Comparison of ENCODE assay signal across 25 mouse cellular contexts in the genomic region with DNA sequence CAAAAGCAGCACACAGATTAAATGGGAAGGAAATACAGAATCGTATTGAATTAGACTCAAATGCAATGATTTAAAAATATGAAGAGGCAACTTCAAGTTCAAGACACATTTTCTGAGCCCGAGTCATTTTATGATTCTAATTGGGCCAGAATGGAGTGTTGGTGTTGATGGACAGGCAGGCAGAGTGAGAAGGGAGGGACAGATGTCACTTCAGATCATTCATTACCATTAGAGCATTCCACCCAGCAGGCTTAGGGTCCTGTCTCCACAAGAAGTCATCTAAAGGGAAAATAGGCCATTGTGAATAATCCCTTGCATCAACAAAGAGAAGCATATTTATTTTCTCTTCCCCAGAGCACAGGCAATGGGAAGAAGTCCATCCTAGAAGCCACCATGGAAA.
DNase-seq lines count a peak whose midpoint lies in the region; ATAC-seq and TF ChIP-seq lines count a peak whose summit lies in the region.
"Had no signal": no experiment of that assay in that cellular context is flagged by ENCODE, and none has a peak within 500 bp of the region (broad histone marks: within the 10 kb centered on the region; RNA-seq: fewer than 3 reads in every experiment).

No protein-coding gene starts in this region.

- H3K27me3 ChIP-seq in midbrain, embryonic 16.5 days (ENCODE audit: control insufficient read depth, insufficient read depth, low read depth, low read length), result no peaks in the 10 kb centered on the region
- no peaks in the 10 kb centered on the region for H3K27me3 ChIP-seq in midbrain, embryonic 14.5 days (ENCODE audit: control insufficient read depth, insufficient read depth, low read length)
- H3K27me3 ChIP-seq in neural tube, embryonic 15.5 days (replicated peaks), result no peaks in the 10 kb centered on the region
- H3K27me3 ChIP-seq: CH12.LX; embryonic facial prominence, embryonic 12.5 days; forebrain, embryonic 13.5 days had no signal

- H3K27ac ChIP-seq in layer of hippocampus, adult 2 months, result peak overlapping the region; percentile 73
- peak overlapping the region; percentile 2; the same call in 1 of the 2 replicates for H3K27ac ChIP-seq in midbrain, embryonic 16.5 days (ENCODE audit: low read length)
- no peak overlapping the region for H3K27ac ChIP-seq in midbrain, embryonic 14.5 days (replicated peaks; ENCODE audit: low read depth, low read length)
- H3K27ac ChIP-seq in neural tube, embryonic 15.5 days (replicated peaks), result 0 out of 2 replicates have a peak overlapping the region, but pooled peaks have one; percentile 3
- H3K27ac ChIP-seq: embryonic facial prominence, embryonic 10.5 days; embryonic facial prominence, embryonic 12.5 days; forebrain, embryonic 13.5 days had no signal

- no peaks in the 10 kb centered on the region for H3K9me3 ChIP-seq in midbrain, embryonic 16.5 days (replicated peaks; ENCODE audit: control insufficient read depth, low read length, poor library complexity, severe bottlenecking)
- no peaks in the 10 kb centered on the region for H3K9me3 ChIP-seq in midbrain, embryonic 14.5 days (ENCODE audit: control insufficient read depth, low read length)
- no peaks in the 10 kb centered on the region for H3K9me3 ChIP-seq in neural tube, embryonic 15.5 days (replicated peaks)
- H3K9me3 ChIP-seq: embryonic facial prominence, embryonic 10.5 days; embryonic facial prominence, embryonic 12.5 days; forebrain, embryonic 13.5 days had no signal

- no peak for TF ChIP-seq CTCF in layer of hippocampus, adult 2 months (conservative IDR thresholded peaks at IDR 0.05)

- H3K4me3 ChIP-seq in layer of hippocampus, adult 2 months, result no peak overlapping the region
- no peak overlapping the region for H3K4me3 ChIP-seq in midbrain, embryonic 16.5 days (ENCODE audit: low read depth, low read length)
- H3K4me3 ChIP-seq in midbrain, embryonic 14.5 days (replicated peaks; ENCODE audit: low read depth, low read length), result no peak overlapping the region
- no peak overlapping the region for H3K4me3 ChIP-seq in neural tube, embryonic 15.5 days (replicated peaks)
- H3K4me3 ChIP-seq: embryonic facial prominence, embryonic 10.5 days; embryonic facial prominence, embryonic 12.5 days; forebrain, embryonic 13.5 days had no signal

- H3K36me3 ChIP-seq in midbrain, embryonic 16.5 days (ENCODE audit: control insufficient read depth, insufficient read depth, low read length), result no peaks in the 10 kb centered on the region
- H3K36me3 ChIP-seq in midbrain, embryonic 14.5 days (ENCODE audit: control insufficient read depth, insufficient read depth, low read length), result no peaks in the 10 kb centered on the region
- no peaks in the 10 kb centered on the region for H3K36me3 ChIP-seq in neural tube, embryonic 15.5 days
- H3K36me3 ChIP-seq: embryonic facial prominence, embryonic 10.5 days; embryonic facial prominence, embryonic 12.5 days; G1E had no signal

- ATAC-seq in midbrain, embryonic 16.5 days, result no peak
- no peak for ATAC-seq in midbrain, embryonic 14.5 days (ENCODE audit: low FRiP score, low TSS enrichment)
- no peak for ATAC-seq in neural tube, embryonic 15.5 days (ENCODE audit: low FRiP score)
- ATAC-seq: activated CD4-positive, CD25-positive, alpha-beta regulatory T cell, adult 4 months; CD4-positive, CD25-positive, alpha-beta regulatory T cell, adult 4 months; forebrain, embryonic 13.5 days; Patski had no signal

- H3K9ac ChIP-seq in midbrain, embryonic 16.5 days (ENCODE audit: low read depth, low read length), result no peak overlapping the region
- H3K9ac ChIP-seq in midbrain, embryonic 14.5 days (replicated peaks; ENCODE audit: low read length), result no peak overlapping the region
- H3K9ac ChIP-seq in neural tube, embryonic 15.5 days (replicated peaks), result no peak overlapping the region
- H3K9ac ChIP-seq: embryonic facial prominence, embryonic 12.5 days; forebrain, embryonic 13.5 days had no signal

- DNase-seq in heart, adult 11 months, result peak; percentile 67
- DNase-seq in heart, adult 8-10 months (ENCODE audit: low spot score), result no peak
- no peak for DNase-seq in layer of hippocampus, adult 2 months (ENCODE audit: low spot score in 2 of 2)
- DNase-seq in layer of hippocampus, postnatal 14 days (ENCODE audit: low spot score in 2 of 2), result no peak
- no peak for DNase-seq in midbrain, embryonic 14.5 days
- no peak for DNase-seq in neural tube, embryonic 10.5 days (ENCODE audit: extremely low spot score, low spot score)
- DNase-seq: adrenal gland, adult 8-10 months; adrenal gland, postnatal 14 days; adrenal gland, postnatal 36 days; B cell, adult 2 months; cerebellum, adult 11-12 months; cerebellum, adult 2 months; cerebellum, adult 9-10 months; cerebellum, postnatal 10 days; cerebellum, postnatal 25 days had no signal

- no peak overlapping the region for H3K4me2 ChIP-seq in midbrain, embryonic 16.5 days (ENCODE audit: low read length)
- no peak overlapping the region for H3K4me2 ChIP-seq in midbrain, embryonic 14.5 days (ENCODE audit: low read length)
- no peak overlapping the region for H3K4me2 ChIP-seq in neural tube, embryonic 15.5 days
- H3K4me2 ChIP-seq: embryonic facial prominence, embryonic 12.5 days; forebrain, embryonic 13.5 days had no signal

- H3K4me1 ChIP-seq in midbrain, embryonic 16.5 days (ENCODE audit: control insufficient read depth, insufficient read depth, low read length), result peaks cover 2% of the 10 kb centered on the region; the same call in 1 of the 2 replicates
- no peaks in the 10 kb centered on the region for H3K4me1 ChIP-seq in midbrain, embryonic 14.5 days (ENCODE audit: control insufficient read depth, insufficient read depth, low read length)
- no peaks in the 10 kb centered on the region; the same call in 1 of the 2 replicates for H3K4me1 ChIP-seq in neural tube, embryonic 15.5 days
- H3K4me1 ChIP-seq: embryonic facial prominence, embryonic 12.5 days; forebrain, embryonic 13.5 days had no signal

- WGBS in midbrain, embryonic 16.5 days, result 41% methylated on average over 2 of the region's 2 CpGs
- WGBS in midbrain, embryonic 14.5 days, result 66% methylated on average over 2 of the region's 2 CpGs
- 71% methylated on average over 2 of the region's 2 CpGs for WGBS in neural tube, embryonic 15.5 days
